Mouse (Mus musculus) MEL (cell line): Measurements from ENCODE around the gene Ube2q1. TPM values are rescaled to one million over a fixed set of nuclear protein-coding genes. Genes with fewer than 3 reads are reported as not detected.
A peak's percentile ranks its signal among the peaks of the same experiment; 100 is the strongest.

Experiments used
- DNase-seq: peaks from one replicate; pipeline ENCODE4 v3.0.0; 2011; ENCODE audit warnings: low read depth, low spot score
- H3K27ac ChIP-seq: 2 replicates; pipeline ENCODE4 v1.5.1; 2012; ENCODE audit warnings: low read depth, mild to moderate bottlenecking, control low read depth, low read length, moderate library complexity; ENCODE audit not compliant: control insufficient read depth
- H3K27me3 ChIP-seq, 2 experiments: fragments of 150-350 bp in 1 of 2; sonication (generic) in 1 of 2; 2 replicates each; pipeline ENCODE4 v1.6.1; 2012; ENCODE audit warnings: low read length in 2 of 2, mild to moderate bottlenecking in 2 of 2, improper control_type of control experiment in 1 of 2, moderate library complexity in 1 of 2; ENCODE audit not compliant: insufficient read depth in 2 of 2, control insufficient read depth in 1 of 2
- H3K36me3 ChIP-seq, 2 experiments: 2 replicates each; pipeline ENCODE4 v1.6.1; 2012 to 2014; ENCODE audit warnings: low read length in 2 of 2, improper control_type of control experiment in 1 of 2, inconsistent platforms in 1 of 2, mild to moderate bottlenecking in 1 of 2; ENCODE audit not compliant: insufficient read depth in 2 of 2, control insufficient read depth in 1 of 2
- H3K4me1 ChIP-seq, 2 experiments: fragments of 150-350 bp in 1 of 2; sonication (generic) in 1 of 2; 2 replicates each; pipeline ENCODE4 v1.6.1; 2012; ENCODE audit warnings: low read length in 2 of 2, improper control_type of control experiment in 1 of 2, mild to moderate bottlenecking in 1 of 2; ENCODE audit not compliant: insufficient read depth in 2 of 2, control insufficient read depth in 1 of 2
- H3K4me3 ChIP-seq, 2 experiments: fragments of 150-350 bp in 1 of 2; sonication (generic) in 1 of 2; 2 replicates each; pipeline ENCODE4 v1.5.1; 2012; ENCODE audit warnings: low read depth in 2 of 2, low read length in 2 of 2, mild to moderate bottlenecking in 2 of 2, moderate library complexity in 2 of 2, control low read depth in 1 of 2, improper control_type of control experiment in 1 of 2; ENCODE audit not compliant: control insufficient read depth in 1 of 2, insufficient read depth in 1 of 2
- H3K79me2 ChIP-seq: 2 replicates; pipeline ENCODE4 v1.6.1; 2012; ENCODE audit warnings: mild to moderate bottlenecking, low read length, moderate library complexity; ENCODE audit not compliant: control insufficient read depth, poor library complexity, insufficient read depth
- H3K9ac ChIP-seq: 2 replicates; pipeline ENCODE4 v1.6.1; 2012; ENCODE audit warnings: low read depth, mild to moderate bottlenecking, control low read depth, low read length, moderate library complexity; ENCODE audit not compliant: control insufficient read depth, poor library complexity, severe bottlenecking
- H3K9me3 ChIP-seq: fragments of 150-350 bp; sonication (generic); replicated peaks from 2 replicates; pipeline ENCODE4 v1.6.1; 2012; ENCODE audit warnings: mild to moderate bottlenecking, low read length, improper control_type of control experiment, moderate library complexity; ENCODE audit not compliant: insufficient read depth
- BHLHE40 ChIP-seq: IDR thresholded peaks from 2 replicates; pipeline ENCODE4 v1.6.1; 2012; ENCODE audit warnings: low read depth, mild to moderate bottlenecking, inconsistent platforms, low read length, improper control_type of control experiment, borderline replicate concordance
- CHD1 ChIP-seq: IDR thresholded peaks from 2 replicates; pipeline ENCODE4 v1.6.1; 2012; ENCODE audit warnings: low read depth, mild to moderate bottlenecking, inconsistent platforms, low read length, improper control_type of control experiment
- CHD2 ChIP-seq: IDR thresholded peaks from 2 replicates; pipeline ENCODE4 v1.6.1; 2011; ENCODE audit warnings: low read length, improper control_type of control experiment
- CTCF ChIP-seq, 3 experiments: IDR thresholded peaks in 2 of 3; conservative IDR thresholded peaks in 1 of 3; 2 replicates each; pipeline ENCODE4 v1.5.1; 2011 to 2012; ENCODE audit warnings: low read length in 3 of 3, low read depth in 2 of 3, mild to moderate bottlenecking in 2 of 3, improper control_type of control experiment in 1 of 3, inconsistent platforms in 1 of 3, mixed read lengths in 1 of 3, moderate library complexity in 1 of 3; ENCODE audit not compliant: control insufficient read depth in 1 of 3, insufficient read depth in 1 of 3, poor library complexity in 1 of 3, severe bottlenecking in 1 of 3
- ELF1 ChIP-seq: IDR thresholded peaks from 2 replicates; pipeline ENCODE4 v1.6.1; 2014; ENCODE audit warnings: low read depth, mild to moderate bottlenecking, inconsistent platforms, low read length, improper control_type of control experiment, moderate library complexity
- EP300 ChIP-seq, 2 experiments: IDR thresholded peaks; 2 replicates each; pipeline ENCODE4 v1.6.1; 2011; ENCODE audit warnings: improper control_type of control experiment in 2 of 2, low read length in 2 of 2, low read depth in 1 of 2, mild to moderate bottlenecking in 1 of 2
- ETS1 ChIP-seq: IDR thresholded peaks from 2 replicates; pipeline ENCODE4 v1.6.1; 2012; ENCODE audit warnings: low read depth, mild to moderate bottlenecking, inconsistent platforms, low read length, improper control_type of control experiment, moderate library complexity
- GABPA ChIP-seq: IDR thresholded peaks from 2 replicates; pipeline ENCODE4 v1.6.1; 2012; ENCODE audit warnings: low read depth, mild to moderate bottlenecking, inconsistent platforms, low read length, improper control_type of control experiment, moderate library complexity
- HCFC1 ChIP-seq: IDR thresholded peaks from 2 replicates; pipeline ENCODE4 v1.6.1; 2012; ENCODE audit warnings: low read depth, mild to moderate bottlenecking, inconsistent platforms, low read length, improper control_type of control experiment, moderate library complexity
- JUND ChIP-seq: IDR thresholded peaks from 2 replicates; pipeline ENCODE4 v1.6.1; 2011; ENCODE audit warnings: low read depth, mild to moderate bottlenecking, improper control_type of control experiment, low read length
- KAT2A ChIP-seq: conservative IDR thresholded peaks from 2 replicates; pipeline ENCODE4 v1.6.1; 2012; ENCODE audit warnings: low read depth, low read length, improper control_type of control experiment, inconsistent platforms
- MAX ChIP-seq: IDR thresholded peaks from 2 replicates; pipeline ENCODE4 v1.6.1; 2011; ENCODE audit warnings: low read length, improper control_type of control experiment
- MAZ ChIP-seq: IDR thresholded peaks from 2 replicates; pipeline ENCODE4 v1.6.1; 2012; ENCODE audit warnings: low read depth, mild to moderate bottlenecking, inconsistent platforms, low read length, improper control_type of control experiment
- MXI1 ChIP-seq: IDR thresholded peaks from 2 replicates; pipeline ENCODE4 v1.6.1; 2011; ENCODE audit warnings: mild to moderate bottlenecking, low read depth, low read length, improper control_type of control experiment
- MYB ChIP-seq: IDR thresholded peaks from 2 replicates; pipeline ENCODE4 v1.6.1; 2011; ENCODE audit warnings: mild to moderate bottlenecking, low read depth, low read length, improper control_type of control experiment
- NELFE ChIP-seq: IDR thresholded peaks from 2 replicates; pipeline ENCODE4 v1.6.1; 2011; ENCODE audit warnings: low read depth, low read length, improper control_type of control experiment
- NRF1 ChIP-seq: IDR thresholded peaks from 2 replicates; pipeline ENCODE4 v1.6.1; 2014; ENCODE audit warnings: low read depth, mild to moderate bottlenecking, inconsistent platforms, low read length, improper control_type of control experiment, moderate library complexity; ENCODE audit not compliant: poor library complexity, insufficient read depth, severe bottlenecking
- POLR2A ChIP-seq, 2 experiments: IDR thresholded peaks; 2 replicates each; pipeline ENCODE4 v1.6.1; 2011 to 2012; ENCODE audit warnings: low read length in 2 of 2, mild to moderate bottlenecking in 2 of 2, control low read depth in 1 of 2, improper control_type of control experiment in 1 of 2, low read depth in 1 of 2, moderate library complexity in 1 of 2; ENCODE audit not compliant: control insufficient read depth in 1 of 2, insufficient read depth in 1 of 2, poor library complexity in 1 of 2
- POLR2AphosphoS2 ChIP-seq: IDR thresholded peaks from 2 replicates; pipeline ENCODE4 v1.6.1; 2011; ENCODE audit warnings: low read length, improper control_type of control experiment
- POLR2AphosphoS5 ChIP-seq: IDR thresholded peaks from 2 replicates; pipeline ENCODE4 v1.6.1; 2012; ENCODE audit warnings: low read depth, borderline replicate concordance, mild to moderate bottlenecking, inconsistent platforms, low read length, moderate library complexity, mixed read lengths
- RAD21 ChIP-seq: IDR thresholded peaks from 2 replicates; pipeline ENCODE4 v1.6.1; 2011; ENCODE audit warnings: mild to moderate bottlenecking, low read depth, low read length, improper control_type of control experiment
- RCOR1 ChIP-seq: IDR thresholded peaks from 2 replicates; pipeline ENCODE4 v1.6.1; 2012; ENCODE audit warnings: low read depth, mild to moderate bottlenecking, inconsistent platforms, low read length, improper control_type of control experiment
- SIN3A ChIP-seq: IDR thresholded peaks from 2 replicates; pipeline ENCODE4 v1.6.1; 2012; ENCODE audit warnings: low read length, improper control_type of control experiment, inconsistent platforms
- TBP ChIP-seq: IDR thresholded peaks from 2 replicates; pipeline ENCODE4 v1.8.0; 2011; ENCODE audit warnings: low read depth, low read length, improper control_type of control experiment
- TCF12 ChIP-seq: IDR thresholded peaks from 2 replicates; pipeline ENCODE4 v1.6.1; 2014; ENCODE audit warnings: low read depth, mild to moderate bottlenecking, inconsistent platforms, low read length, improper control_type of control experiment, moderate library complexity
- USF1 ChIP-seq: IDR thresholded peaks from 2 replicates; pipeline ENCODE4 v1.6.1; 2014; ENCODE audit warnings: low read depth, mild to moderate bottlenecking, inconsistent platforms, low read length, improper control_type of control experiment, moderate library complexity
- ZC3H11A ChIP-seq: IDR thresholded peaks from 2 replicates; pipeline ENCODE4 v1.6.1; 2012; ENCODE audit warnings: low read depth, mild to moderate bottlenecking, inconsistent platforms, low read length, improper control_type of control experiment
- ZKSCAN1 ChIP-seq: IDR thresholded peaks from 2 replicates; pipeline ENCODE4 v1.6.1; 2012; ENCODE audit warnings: low read depth, mild to moderate bottlenecking, inconsistent platforms, low read length, improper control_type of control experiment, moderate library complexity
- ZMIZ1 ChIP-seq: IDR thresholded peaks from 2 replicates; pipeline ENCODE4 v1.6.1; 2012; ENCODE audit warnings: low read depth, mild to moderate bottlenecking, inconsistent platforms, low read length, improper control_type of control experiment, moderate library complexity
- ZNF384 ChIP-seq: IDR thresholded peaks from 2 replicates; pipeline ENCODE4 v1.6.1; 2012; ENCODE audit warnings: low read depth, mild to moderate bottlenecking, inconsistent platforms, low read length, improper control_type of control experiment
- polyA plus RNA-seq, 2 experiments: library from polyadenylated mRNA; stranded (reverse) in 1 of 2; unstranded in 1 of 2; fragments of >175 nt in 1 of 2; fragments of >200 nt in 1 of 2; gene quantifications; 2 replicates each; pipeline versions ENCODE4 v1.2.1 to v1.2.4; 2012; ENCODE audit warnings: low replicate concordance in 2 of 2, low read depth in 1 of 2; ENCODE audit not compliant: insufficient read length in 2 of 2, insufficient read depth in 1 of 2, missing spikeins in 1 of 2
- total RNA-seq: library from RNA; depleted of rRNA; stranded (reverse); fragments of 300-350 nt; gene quantifications from 2 replicates; pipeline ENCODE4 v1.2.3, GENCODE M21; 2012

Ube2q1 gene
- total and polyA plus RNA-seq, 3 experiments, result 73.8 to 162 (median 89.0) TPM

DNA sequence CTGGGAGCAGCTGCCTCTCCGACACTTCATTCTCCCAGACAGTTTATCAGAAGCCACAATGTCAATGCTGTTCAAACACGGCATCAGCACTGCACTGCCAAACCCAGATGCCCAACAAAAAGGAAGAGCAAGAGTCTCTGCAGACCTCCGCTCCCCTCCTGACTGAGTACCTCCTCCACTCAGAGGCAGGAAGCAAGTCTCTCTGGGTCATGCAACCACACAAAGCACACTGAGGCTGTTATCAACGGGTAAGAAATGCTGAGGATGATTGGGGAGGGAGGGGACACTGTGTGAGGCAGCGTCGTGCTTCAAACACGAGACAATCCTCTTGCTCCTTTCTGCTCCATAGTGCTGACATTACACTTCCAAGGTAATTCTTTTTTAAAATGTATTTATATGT lies 46.5 kb downstream of the Ube2q1 start:
- peak; percentile 82 for DNase-seq
- Histone ChIP-seq H3K9ac (peak overlapping the region; percentile 75), H3K27me3 (no peaks in the 10 kb centered on the region), H3K36me3 (peaks cover 0 to 32% of the 10 kb centered on the region in 2 experiments; a peak in 2 of 4 replicates), H3K4me3 (peak overlapping the region; percentile 55 to 64), H3K9me3 (no peaks in the 10 kb centered on the region), H3K27ac (peak overlapping the region; percentile 94), H3K79me2 (peaks cover 1% of the 10 kb centered on the region; the same call in 1 of the 2 replicates), H3K4me1 (peaks cover 18 to 44% of the 10 kb centered on the region in 2 experiments)
- TF ChIP-seq EP300 (IDR thresholded peaks at IDR 0.05; ENCODE audit: low read depth in 1 of 2, low read length in 2 of 2) (peak in 1 of 2 experiments; percentile 5; a peak in 1 of 4 replicates), RCOR1 (peak; percentile 56; the same call in 1 of the 2 replicates), NRF1 (no peak), NELFE (no peak; the same call in 1 of the 2 replicates), ZMIZ1 (no peak), CTCF (IDR thresholded peaks at IDR 0.05 in 2 of 3, conservative IDR thresholded peaks at IDR 0.05 in 1 of 3; ENCODE audit: control insufficient read depth in 1 of 3, insufficient read depth in 1 of 3, low read depth in 2 of 3, low read length in 3 of 3, poor library complexity in 1 of 3, severe bottlenecking in 1 of 3) (no peak), ETS1 (no peak), POLR2AphosphoS2 (no peak), ELF1 (no peak), KAT2A (no peak), ZNF384 (no peak), POLR2AphosphoS5 (no peak), ZC3H11A (no peak), MAX (peak; percentile 65; the same call in 1 of the 2 replicates), HCFC1 (no peak), CHD2 (no peak), ZKSCAN1 (no peak), MAZ (peak; percentile 53; the same call in 1 of the 2 replicates), RAD21 (no peak), POLR2A (IDR thresholded peaks at IDR 0.05; ENCODE audit: control insufficient read depth in 1 of 2, insufficient read depth in 1 of 2, low read depth in 1 of 2, low read length in 2 of 2, poor library complexity in 1 of 2) (no peak), CHD1 (0 out of 2 replicates have a peak, but pooled peaks have one; percentile 5), JUND (no peak), SIN3A (peak; percentile 57; the same call in 1 of the 2 replicates), MYB (no peak), TCF12 (no peak), TBP (no peak), GABPA (no peak), USF1 (no peak), BHLHE40 (0 out of 2 replicates have a peak, but pooled peaks have one; percentile 16), MXI1 (peak; percentile 56)
